Mouse (Mus musculus): ENCODE measurements around the gene Aldh1l2. TPM values are rescaled to one million over a fixed set of nuclear protein-coding genes. Genes with fewer than 3 reads are reported as not detected.
"Not testable (repeated sequence)": the region's sequence is repeated elsewhere in the genome, so short reads cannot be mapped to it uniquely, and the experiment has no call there.

Aldh1l2 gene
- polyA plus RNA-seq, 1 experiment = 0.32 TPM

DNA sequence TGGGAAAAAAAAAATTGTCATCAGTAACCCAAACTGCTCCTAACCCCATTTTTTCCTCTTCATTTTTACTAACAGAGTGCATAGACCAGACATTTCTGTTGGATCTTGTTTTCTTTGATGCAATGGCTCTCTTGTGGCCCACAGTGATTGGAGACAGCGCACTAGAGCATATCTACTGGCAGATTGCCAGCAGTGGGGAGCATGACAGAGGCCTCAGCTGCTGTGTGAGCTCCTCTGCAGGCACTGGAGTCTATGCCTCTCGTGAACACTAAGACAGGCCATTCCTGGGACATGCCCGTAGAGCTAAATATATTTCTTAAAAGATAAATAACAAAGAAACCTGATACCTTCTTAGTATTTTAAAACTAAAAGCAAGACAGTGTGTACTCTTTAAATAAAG lies 6.2 kb upstream of the Aldh1l2 start:
- Histone ChIP-seq H3K4me3 (ENCODE audit: control insufficient read depth, low read depth, low read length) (no peak overlapping the region), H3K27ac (ENCODE audit: control insufficient read depth, insufficient read depth, low read depth, low read length) (no peak overlapping the region), H3K27me3 (ENCODE audit: control insufficient read depth, insufficient read depth, low read length) (no peaks in the 10 kb centered on the region), H3K4me1 (ENCODE audit: control insufficient read depth, insufficient read depth, low read length) (no peaks in the 10 kb centered on the region; the same call in 1 of the 2 replicates), H3K36me3 (ENCODE audit: control insufficient read depth, insufficient read depth, low read length) (no peaks in the 10 kb centered on the region)
- TF ChIP-seq CTCF (IDR thresholded peaks at IDR 0.05; ENCODE audit: control insufficient read depth, insufficient read depth, insufficient replicate concordance, low read depth, low read length) (no peak), POLR2A (IDR thresholded peaks at IDR 0.05; ENCODE audit: control insufficient read depth, low read depth, low read length) (no peak)

DNA sequence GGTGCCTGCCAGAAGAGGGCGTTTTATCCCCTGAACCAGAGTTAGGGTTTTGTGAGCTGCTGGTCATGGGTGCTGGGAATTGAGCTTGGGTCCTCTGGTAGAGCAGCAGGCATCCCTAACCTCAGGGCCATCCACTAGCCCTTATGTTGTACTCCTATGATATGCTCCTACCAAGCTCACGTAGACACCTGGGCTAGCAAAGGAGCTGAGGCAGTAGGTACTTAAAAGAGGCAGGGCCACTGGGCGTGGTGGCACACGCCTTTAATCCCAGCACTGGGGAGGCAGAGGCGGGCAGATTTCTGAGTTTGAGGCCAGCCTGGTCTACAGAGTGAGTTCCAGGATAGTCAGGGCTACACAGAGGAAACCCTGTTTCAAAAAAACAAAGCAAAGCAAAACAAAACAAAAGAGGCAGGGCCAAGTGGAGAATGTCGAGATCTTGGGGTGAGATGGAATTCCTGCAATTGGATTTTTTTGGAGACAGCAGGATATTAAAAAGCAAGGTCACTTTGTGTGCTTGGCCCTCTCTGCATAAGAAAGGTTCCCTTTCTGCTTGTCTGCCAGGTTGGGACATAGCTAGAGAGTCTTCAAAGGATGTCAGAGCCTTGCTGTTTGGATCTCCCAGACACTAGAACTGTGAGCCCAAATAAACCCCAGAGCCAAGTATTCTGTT lies 5.5 kb upstream of the Aldh1l2 start:
- no peaks in the 10 kb centered on the region for H3K36me3 ChIP-seq (ENCODE audit: control insufficient read depth, insufficient read depth, low read length)
- no peak overlapping the region for H3K4me3 ChIP-seq (ENCODE audit: control insufficient read depth, low read depth, low read length)
- no peak for TF ChIP-seq POLR2A (IDR thresholded peaks at IDR 0.05; ENCODE audit: control insufficient read depth, low read depth, low read length)
- no peak for TF ChIP-seq CTCF (IDR thresholded peaks at IDR 0.05; ENCODE audit: control insufficient read depth, insufficient read depth, insufficient replicate concordance, low read depth, low read length)
- H3K27ac ChIP-seq (ENCODE audit: control insufficient read depth, insufficient read depth, low read depth, low read length) = no peak overlapping the region
- no peaks in the 10 kb centered on the region; the same call in 1 of the 2 replicates for H3K4me1 ChIP-seq (ENCODE audit: control insufficient read depth, insufficient read depth, low read length)
- no peaks in the 10 kb centered on the region for H3K27me3 ChIP-seq (ENCODE audit: control insufficient read depth, insufficient read depth, low read length)

DNA sequence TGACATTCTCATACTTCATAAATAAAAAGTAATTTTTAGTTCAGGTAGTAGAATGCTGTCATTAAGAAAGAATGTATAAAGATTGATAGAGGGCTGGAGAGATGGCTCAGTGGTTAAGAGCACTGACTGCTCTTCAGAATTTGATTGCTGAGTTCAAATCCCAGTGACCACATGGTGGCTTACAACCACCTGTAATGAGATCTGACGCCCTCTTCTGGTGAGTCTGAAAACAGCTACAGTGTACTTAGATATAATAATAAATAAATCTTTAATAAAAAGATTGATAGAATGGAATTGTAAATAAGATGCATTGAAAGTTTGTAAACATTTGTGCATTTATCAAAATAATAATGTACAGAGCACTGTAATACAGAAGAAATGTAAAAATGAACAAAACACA lies 2.5 kb upstream of the Aldh1l2 start:
- no peak for TF ChIP-seq CTCF (IDR thresholded peaks at IDR 0.05; ENCODE audit: control insufficient read depth, insufficient read depth, insufficient replicate concordance, low read depth, low read length)
- no peak for TF ChIP-seq POLR2A (IDR thresholded peaks at IDR 0.05; ENCODE audit: control insufficient read depth, low read depth, low read length)
- peaks cover 7% of the 10 kb centered on the region for H3K4me1 ChIP-seq (ENCODE audit: control insufficient read depth, insufficient read depth, low read length)
- H3K27me3 ChIP-seq (ENCODE audit: control insufficient read depth, insufficient read depth, low read length) = no peaks in the 10 kb centered on the region
- no peaks in the 10 kb centered on the region for H3K36me3 ChIP-seq (ENCODE audit: control insufficient read depth, insufficient read depth, low read length)
- no peak overlapping the region for H3K27ac ChIP-seq (ENCODE audit: control insufficient read depth, insufficient read depth, low read depth, low read length)
- no peak overlapping the region for H3K4me3 ChIP-seq (ENCODE audit: control insufficient read depth, low read depth, low read length)

DNA sequence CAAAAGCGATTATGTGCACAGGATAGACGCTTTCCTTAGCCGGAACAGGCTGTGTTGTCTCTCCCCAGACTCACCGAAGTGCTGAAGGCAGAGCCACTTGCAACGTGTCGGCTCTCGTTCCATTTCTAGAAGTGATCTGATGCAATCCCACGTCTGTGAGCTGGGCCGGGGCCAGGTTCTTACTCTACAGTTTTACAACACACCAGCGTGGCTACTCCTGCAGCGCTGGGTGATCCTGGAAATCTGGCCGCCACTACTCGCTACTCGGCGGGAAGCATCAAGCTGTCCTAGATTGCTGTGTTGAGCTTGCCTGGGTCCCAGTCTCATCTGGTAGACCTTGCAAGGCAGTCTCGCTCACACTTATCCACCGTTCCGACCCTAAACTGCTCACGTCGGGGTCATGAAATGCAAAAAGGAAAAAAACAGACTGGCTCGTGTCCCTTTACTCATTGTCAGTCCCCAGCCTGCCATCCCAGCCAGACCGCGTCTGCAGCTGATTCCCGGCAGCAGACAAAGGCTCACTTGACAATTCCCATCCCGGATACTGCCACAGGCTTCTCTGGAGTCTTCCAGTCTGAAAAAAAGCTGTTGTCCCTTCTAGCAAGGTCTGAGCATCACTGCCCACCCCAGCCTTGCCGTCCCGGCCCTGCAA lies 556 bp downstream of the Aldh1l2 start:
- no peak for TF ChIP-seq POLR2A (IDR thresholded peaks at IDR 0.05; ENCODE audit: control insufficient read depth, low read depth, low read length)
- TF ChIP-seq CTCF (IDR thresholded peaks at IDR 0.05; ENCODE audit: control insufficient read depth, insufficient read depth, insufficient replicate concordance, low read depth, low read length) = no peak
- Histone ChIP-seq H3K27me3 (ENCODE audit: control insufficient read depth, insufficient read depth, low read length) (no peaks in the 10 kb centered on the region), H3K36me3 (ENCODE audit: control insufficient read depth, insufficient read depth, low read length) (no peaks in the 10 kb centered on the region), H3K27ac (ENCODE audit: control insufficient read depth, insufficient read depth, low read depth, low read length) (no peak overlapping the region), H3K4me3 (ENCODE audit: control insufficient read depth, low read depth, low read length) (peak overlapping the region; percentile 44), H3K4me1 (ENCODE audit: control insufficient read depth, insufficient read depth, low read length) (peaks cover 7% of the 10 kb centered on the region)

DNA sequence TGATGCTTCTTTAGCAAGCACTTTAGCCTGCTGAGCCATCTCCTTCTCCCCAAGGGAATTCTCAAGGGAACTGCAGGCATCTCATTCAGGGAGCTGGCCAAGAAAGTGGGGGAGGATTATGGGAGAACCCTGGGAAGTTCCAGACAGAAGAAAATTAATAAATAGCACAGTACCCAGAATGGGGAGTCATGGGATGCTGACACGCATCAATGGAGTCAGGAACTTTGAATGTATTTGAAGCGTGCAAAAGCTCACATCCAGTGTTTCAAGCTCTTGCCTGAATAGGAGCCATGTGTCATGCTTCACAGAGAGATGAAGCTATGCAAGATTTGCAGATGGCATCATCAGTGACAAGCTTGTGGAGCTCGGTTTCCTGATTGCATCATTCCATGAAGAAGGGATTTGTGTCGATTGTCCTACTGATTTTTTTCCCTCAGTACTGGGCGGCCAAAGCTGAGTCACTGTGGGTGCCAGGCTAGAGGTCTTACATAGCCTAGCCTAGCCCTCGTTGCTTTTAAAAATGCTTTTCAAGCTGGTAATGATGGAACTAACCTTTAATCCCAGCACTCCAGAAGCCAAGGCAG lies 3.5 kb downstream of the Aldh1l2 start:
- no peak overlapping the region for H3K27ac ChIP-seq (ENCODE audit: control insufficient read depth, insufficient read depth, low read depth, low read length)
- no peaks in the 10 kb centered on the region for H3K27me3 ChIP-seq (ENCODE audit: control insufficient read depth, insufficient read depth, low read length)
- TF ChIP-seq CTCF (IDR thresholded peaks at IDR 0.05; ENCODE audit: control insufficient read depth, insufficient read depth, insufficient replicate concordance, low read depth, low read length) (no peak), POLR2A (IDR thresholded peaks at IDR 0.05; ENCODE audit: control insufficient read depth, low read depth, low read length) (no peak)

DNA sequence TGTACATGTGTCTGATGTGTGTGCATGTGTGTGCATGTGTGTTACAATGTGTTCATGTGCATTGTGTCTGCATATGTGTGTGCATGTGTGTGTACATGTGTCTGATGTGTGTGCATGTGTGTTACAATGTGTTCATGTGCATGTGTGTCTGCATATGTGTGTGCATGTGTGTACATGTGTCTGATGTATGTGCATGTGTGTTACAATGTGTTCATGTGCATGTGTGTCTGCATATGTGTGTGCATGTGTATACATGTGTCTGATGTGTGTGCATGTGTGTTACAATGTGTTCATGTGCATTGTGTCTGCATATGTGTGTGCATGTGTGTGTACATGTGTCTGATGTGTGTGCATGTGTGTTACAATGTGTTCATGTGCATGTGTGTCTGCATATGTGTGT lies 9.7 kb downstream of the Aldh1l2 start:
- not testable (repeated sequence) for H3K27me3 ChIP-seq (ENCODE audit: control insufficient read depth, insufficient read depth, low read length); H3K27ac ChIP-seq (ENCODE audit: control insufficient read depth, insufficient read depth, low read depth, low read length); H3K4me1 ChIP-seq (ENCODE audit: control insufficient read depth, insufficient read depth, low read length); H3K36me3 ChIP-seq (ENCODE audit: control insufficient read depth, insufficient read depth, low read length); H3K4me3 ChIP-seq (ENCODE audit: control insufficient read depth, low read depth, low read length)

More for the DNA sequence above, 3.5 kb downstream of the Aldh1l2 start:
- Histone ChIP-seq H3K4me1 (ENCODE audit: control insufficient read depth, insufficient read depth, low read length) (peaks cover 7% of the 10 kb centered on the region), H3K36me3 (ENCODE audit: control insufficient read depth, insufficient read depth, low read length) (no peaks in the 10 kb centered on the region), H3K4me3 (ENCODE audit: control insufficient read depth, low read depth, low read length) (no peak overlapping the region)

DNA sequence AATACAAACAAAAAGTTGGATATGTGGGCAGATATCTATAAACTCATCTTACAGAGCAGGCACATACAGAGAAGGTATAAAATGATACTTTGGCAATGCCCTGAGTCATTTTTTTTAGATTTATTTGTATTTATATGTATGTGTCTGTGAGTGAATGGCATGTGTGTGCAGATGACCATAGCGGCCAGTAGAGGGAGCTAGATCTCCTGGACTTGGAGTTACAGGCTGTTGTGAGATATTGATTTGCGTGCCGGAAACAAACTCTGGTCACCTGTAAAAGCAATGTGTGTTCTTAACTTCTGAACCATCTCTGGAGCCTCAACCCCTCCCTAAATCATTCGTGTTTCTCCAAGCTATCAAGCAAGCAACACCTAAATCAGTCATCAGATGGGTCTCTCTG lies 12.9 kb downstream of the Aldh1l2 start:
- H3K27me3 ChIP-seq (ENCODE audit: control insufficient read depth, insufficient read depth, low read length) = no peaks in the 10 kb centered on the region
- TF ChIP-seq POLR2A (IDR thresholded peaks at IDR 0.05; ENCODE audit: control insufficient read depth, low read depth, low read length) (no peak), CTCF (IDR thresholded peaks at IDR 0.05; ENCODE audit: control insufficient read depth, insufficient read depth, insufficient replicate concordance, low read depth, low read length) (no peak)

More for the DNA sequence above, 12.9 kb downstream of the Aldh1l2 start:
- Histone ChIP-seq H3K4me3 (ENCODE audit: control insufficient read depth, low read depth, low read length) (no peak overlapping the region), H3K27ac (ENCODE audit: control insufficient read depth, insufficient read depth, low read depth, low read length) (no peak overlapping the region), H3K36me3 (ENCODE audit: control insufficient read depth, insufficient read depth, low read length) (no peaks in the 10 kb centered on the region), H3K4me1 (ENCODE audit: control insufficient read depth, insufficient read depth, low read length) (no peaks in the 10 kb centered on the region)
